Mouse (Mus musculus) c-Kit-positive CD71-positive TER-119-positive erythroid progenitor cells, embryonic 14.5 days (primary cell): Measurements from ENCODE around the gene Otof.
A peak's percentile ranks its signal among the peaks of the same experiment; 100 is the strongest.

Experiments used
- DNase-seq: peaks from one replicate; pipeline ENCODE4 v3.0.0-alpha.2; 2013; ENCODE audit warnings: low spot score

Gene Otof

DNA sequence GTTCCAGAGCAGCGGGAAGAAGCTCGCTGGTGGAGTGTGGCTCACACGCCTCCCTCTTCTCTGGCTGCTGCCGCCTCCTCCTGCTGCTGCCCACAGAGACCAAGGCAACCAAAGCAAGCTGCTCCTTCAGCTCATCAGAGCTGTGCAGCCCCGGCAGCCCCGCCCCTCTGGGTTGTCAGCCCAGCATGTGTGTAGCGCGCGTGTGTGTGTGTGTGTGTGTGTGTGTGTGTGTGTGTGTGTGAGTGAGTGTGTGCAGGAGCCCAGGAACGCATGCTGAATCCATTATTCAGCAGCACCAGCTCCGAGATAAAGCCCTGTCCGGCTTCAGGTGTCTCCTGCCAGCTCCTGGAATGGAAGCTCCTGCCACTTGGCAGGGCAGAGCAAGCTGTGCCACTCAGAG lies at the start of gene Otof:
Gene Otof (minus strand): TSS at position 112 of the 400 bp plus-strand sequence.
- DNase-seq = no peak

- DNase-seq = no peak
Observed at GRCm38 (mm10) chr5:30497299-30497698, 35.6 kb upstream of the Otof start.

GRCm38 (mm10) chr5:30496821-30497220 lies 35.1 kb upstream of the Otof start:
- no peak for DNase-seq

- DNase-seq = no peak
Observed at GRCm38 (mm10) chr5:30495288-30495687, 33.6 kb upstream of the Otof start.

DNA sequence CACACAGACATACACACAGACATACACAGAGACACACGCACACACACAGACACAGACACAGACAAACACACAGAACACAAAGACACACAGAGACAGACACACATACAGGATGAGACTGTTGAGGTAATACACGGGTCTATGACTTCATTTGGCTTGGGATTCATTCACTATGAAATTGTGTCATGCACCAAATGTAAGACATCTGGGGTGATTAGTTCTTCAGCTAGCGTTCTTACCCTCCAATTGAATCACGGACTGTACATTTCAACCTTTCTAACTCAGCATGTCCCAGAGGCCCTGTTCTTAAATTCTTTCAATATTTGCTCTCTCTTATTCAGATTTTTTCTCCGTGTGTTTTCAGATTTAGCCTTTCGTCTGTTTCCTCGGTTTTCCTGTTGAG lies 32.9 kb upstream of the Otof start:
- DNase-seq = no peak

DNA sequence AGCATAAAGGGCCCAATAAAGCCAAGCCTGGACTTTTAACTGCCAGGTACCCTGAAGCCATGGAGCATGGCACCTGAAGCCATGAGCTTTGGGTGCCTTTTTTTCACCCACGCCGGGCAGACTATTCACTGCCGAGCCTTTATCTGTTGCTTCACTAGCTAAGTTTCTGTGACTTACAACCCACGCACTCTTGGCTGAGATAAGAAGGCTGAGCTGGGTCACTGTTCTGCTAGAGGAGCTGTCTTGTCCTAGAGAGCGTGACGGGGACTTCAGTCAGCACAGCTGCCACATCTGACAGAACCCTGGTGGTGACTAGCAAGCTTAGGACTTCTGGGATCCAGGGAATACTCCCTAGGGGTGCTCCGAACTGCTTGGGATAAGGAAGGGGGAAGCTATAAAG lies 32.0 kb upstream of the Otof start:
- DNase-seq = no peak

- DNase-seq = no peak
Observed at GRCm38 (mm10) chr5:30490845-30491244, 29.1 kb upstream of the Otof start.

GRCm38 (mm10) chr5:30490215-30490614 lies 28.5 kb upstream of the Otof start:
- no peak for DNase-seq

DNA sequence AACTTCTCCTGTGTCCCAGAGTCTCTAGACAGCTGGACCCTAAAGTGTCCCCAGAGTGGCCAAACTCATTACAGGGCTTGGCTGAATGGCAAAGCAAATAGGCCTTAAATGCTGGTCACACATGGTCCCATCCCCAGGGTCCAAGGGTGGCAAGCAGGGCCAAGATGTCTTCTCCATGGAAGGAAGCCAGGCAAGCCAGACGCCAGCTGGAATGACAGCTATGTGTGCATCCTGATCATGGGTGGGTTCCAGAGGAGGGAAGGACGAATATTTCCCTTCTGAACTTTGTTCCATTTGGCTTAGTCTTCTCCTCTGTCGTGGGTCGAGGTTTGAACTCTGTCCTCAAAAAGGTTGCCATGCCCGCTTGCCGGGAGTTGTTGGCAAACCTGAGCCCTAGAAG lies 23.4 kb upstream of the Otof start:
- DNase-seq = no peak

GRCm38 (mm10) chr5:30484591-30484990 lies 22.9 kb upstream of the Otof start:
- no peak for DNase-seq

DNA sequence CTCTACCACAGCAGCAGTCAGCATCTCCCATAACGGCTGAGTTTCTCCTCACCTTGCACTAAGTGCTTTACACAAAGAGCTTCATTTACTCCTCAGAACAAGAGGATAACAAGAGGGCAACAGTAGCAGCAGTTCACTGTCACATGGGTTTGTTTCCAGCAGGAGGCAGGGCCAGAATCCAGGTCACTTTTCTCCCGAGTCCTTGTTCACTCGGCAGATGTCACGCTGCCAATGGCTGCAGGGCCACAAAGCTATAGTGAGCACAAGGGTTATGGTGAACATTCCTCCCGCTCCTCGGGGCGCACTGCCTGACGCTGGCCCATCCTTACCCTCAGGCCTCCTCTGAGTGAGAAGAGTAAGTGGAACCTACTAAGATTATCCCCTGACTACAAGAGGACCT lies 21.8 kb upstream of the Otof start:
- DNase-seq = no peak

- DNase-seq = peak; percentile 38
Observed at GRCm38 (mm10) chr5:30482319-30482718, 20.6 kb upstream of the Otof start.

- DNase-seq = peak; percentile 9
Observed at GRCm38 (mm10) chr5:30476534-30476933, 14.8 kb upstream of the Otof start.

DNA sequence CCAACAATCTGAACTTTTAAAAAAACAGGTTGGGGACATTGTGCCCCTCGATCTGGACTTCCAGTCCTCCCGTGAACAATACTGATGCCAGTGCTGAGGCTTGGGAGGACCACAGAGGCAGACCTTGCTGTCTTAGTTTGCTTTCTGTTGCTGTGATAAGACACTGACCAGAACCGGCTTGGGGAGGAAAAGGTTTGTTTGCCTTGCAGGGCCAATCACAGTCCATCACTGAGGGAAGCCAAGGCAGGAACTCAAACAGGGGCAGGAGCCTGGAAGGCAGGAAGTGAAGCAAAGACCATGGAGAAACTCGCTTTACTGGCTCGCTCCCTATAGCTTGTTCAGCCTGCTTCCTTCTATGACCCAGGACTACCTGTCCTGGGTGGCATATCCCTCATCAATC lies 10.4 kb upstream of the Otof start:
- no peak for DNase-seq

DNA sequence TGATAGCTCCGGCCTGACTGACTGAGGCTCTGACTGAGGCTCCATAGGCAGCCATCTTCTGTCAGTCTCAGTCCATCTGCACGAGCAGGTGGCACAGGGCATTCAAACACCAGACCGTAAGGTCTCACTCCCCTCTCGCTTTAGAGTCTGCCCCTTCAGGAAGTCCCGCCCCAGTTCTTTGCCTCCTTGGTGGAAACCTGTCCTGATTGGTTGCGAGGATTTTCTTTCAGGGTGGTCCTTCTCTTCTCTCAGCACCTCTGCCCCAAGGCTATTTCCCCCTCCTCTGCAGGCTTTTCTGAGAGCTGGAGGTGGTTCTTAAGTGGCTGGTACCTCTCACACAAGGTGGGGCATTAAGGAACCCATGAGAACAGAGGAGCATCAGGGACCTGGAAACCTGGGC lies 8.7 kb upstream of the Otof start:
- no peak for DNase-seq

- no peak for DNase-seq
Observed at GRCm38 (mm10) chr5:30466315-30466714, 4.6 kb upstream of the Otof start.

DNA sequence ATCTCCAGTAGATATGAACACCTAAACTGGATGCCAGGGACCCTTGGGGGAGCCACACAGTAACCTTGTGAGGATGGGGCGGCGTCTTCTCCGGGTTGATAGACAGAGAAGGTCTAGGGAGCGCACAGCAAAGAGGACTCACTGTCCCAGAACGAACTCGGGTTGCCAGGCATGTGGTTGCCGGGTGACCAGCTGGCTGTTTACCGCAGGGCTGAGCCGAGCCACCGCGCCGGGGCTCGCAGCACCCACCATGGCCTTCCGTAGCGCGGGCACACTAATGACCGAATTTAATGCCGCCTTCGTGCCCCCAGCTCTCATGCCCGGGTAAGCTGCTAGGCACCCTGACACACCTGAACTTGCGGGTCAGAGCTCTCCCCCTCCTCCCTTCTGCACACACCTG lies 4.1 kb upstream of the Otof start, which contains the start of gene 1700001C02Rik:
Gene 1700001C02Rik (plus strand): TSS at position 187 of the 400 bp plus-strand sequence.
- no peak for DNase-seq

GRCm38 (mm10) chr5:30460155-30460554 lies 1.6 kb downstream of the Otof start:
- no peak for DNase-seq

- DNase-seq = no peak
Observed at GRCm38 (mm10) chr5:30456056-30456455, 5.7 kb downstream of the Otof start.

DNA sequence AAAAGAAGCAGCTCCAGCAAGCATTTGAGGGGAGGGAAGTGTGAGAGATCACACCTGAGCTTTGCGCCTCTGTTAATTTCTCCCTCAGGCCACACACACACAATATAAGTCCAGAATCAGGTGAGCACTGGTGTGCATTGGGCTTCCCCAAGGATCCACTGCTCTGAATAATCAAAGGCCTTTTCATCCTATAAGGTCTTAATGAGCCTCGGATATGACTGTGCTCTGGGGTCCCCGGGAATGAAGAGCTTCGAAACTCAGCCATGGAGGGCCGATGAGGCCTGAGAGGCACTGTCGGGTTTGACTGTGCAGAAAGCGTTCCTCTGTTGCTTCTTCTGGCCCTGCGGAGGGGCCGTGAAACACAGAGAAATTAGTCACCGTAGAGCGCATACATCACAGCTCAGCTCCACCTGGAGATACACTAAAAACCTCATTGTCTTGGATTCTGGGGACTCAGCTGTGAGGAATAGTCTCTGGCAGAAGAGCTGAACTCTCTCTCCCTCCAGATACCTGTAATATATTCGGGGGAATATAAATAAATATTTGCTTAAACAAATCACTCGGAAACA lies 17.3 kb downstream of the Otof start:
- no peak for DNase-seq

- DNase-seq = no peak
Observed at GRCm38 (mm10) chr5:30442196-30442595, 19.5 kb downstream of the Otof start.

DNA sequence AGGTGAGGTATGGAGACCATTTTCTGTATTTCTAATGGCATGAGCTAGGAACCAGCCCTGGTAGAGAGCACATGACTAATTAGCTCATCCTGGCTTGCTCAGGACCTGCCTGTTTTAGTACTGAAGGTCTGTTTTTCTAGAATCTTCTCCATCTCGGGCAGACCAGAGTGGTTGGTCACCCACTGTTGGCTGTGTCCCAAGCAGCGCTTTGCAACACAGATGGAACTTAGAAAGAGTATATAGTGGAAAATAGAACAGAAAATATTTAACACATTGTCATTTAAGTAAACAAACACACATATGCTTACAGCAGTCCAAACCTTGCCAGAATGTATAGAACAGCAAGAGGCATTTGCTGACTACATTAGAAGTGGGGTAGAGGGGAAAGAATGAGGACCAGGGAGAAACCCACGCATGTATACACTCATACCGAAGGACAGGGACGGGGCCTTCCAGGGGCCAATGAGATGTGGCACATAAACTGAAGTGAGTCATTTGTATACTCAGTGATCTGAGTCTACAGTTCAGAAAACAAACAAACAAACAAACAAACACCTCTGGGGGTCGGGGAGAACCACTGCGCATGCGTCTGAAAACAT lies 21.3 kb downstream of the Otof start:
- no peak for DNase-seq

DNA sequence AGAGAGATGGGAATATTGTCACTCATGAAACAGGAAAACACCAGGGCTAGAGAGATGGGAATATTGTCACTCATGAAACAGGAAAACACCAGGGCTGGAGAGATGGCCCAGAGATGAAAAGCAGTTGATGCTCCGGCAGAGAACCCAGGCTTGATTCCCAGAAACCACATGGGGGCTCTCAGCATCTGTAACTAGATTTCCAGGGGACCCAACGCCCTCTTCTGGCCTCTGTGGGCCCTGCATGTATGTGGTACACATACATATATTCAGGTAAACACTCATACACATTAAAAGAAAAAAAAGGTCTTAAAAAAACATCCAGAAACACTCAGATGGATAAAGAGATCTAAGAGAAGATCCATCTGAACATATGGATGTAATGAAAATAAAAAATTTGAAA lies 22.8 kb downstream of the Otof start:
- DNase-seq = no peak

GRCm38 (mm10) chr5:30427406-30427805 lies 34.3 kb downstream of the Otof start:
- DNase-seq = no peak
